Comparison of ENCODE assay signal across 29 mouse cellular contexts in the genomic region with DNA sequence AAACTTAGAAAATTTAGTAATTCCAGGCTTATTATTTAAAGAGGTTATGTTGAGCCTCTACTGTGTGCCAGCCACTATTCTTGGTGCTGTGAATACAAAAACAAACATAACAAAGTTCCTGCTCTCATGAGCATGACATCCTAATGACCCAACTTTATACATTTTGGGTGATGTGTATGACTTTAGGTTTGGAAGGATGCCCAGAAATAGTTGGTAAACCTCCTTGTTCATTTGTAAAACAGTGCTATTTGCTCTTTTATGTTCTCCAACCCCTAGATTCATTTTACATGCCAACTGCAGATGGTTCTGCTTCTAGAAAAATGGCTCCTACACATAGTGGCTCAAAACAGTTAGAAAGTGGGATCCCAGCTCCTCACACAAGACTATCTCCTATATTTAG.
DNase-seq lines count a peak whose midpoint lies in the region; ATAC-seq and TF ChIP-seq lines count a peak whose summit lies in the region.
"Had no signal": no experiment of that assay in that cellular context is flagged by ENCODE, and none has a peak within 500 bp of the region (broad histone marks: within the 10 kb centered on the region; RNA-seq: fewer than 3 reads in every experiment).

No protein-coding gene starts in this region.

- no peaks in the 10 kb centered on the region for H3K9me3 ChIP-seq in lung, embryonic 14.5 days (ENCODE audit: low read depth, low read length)
- H3K9me3 ChIP-seq: embryonic facial prominence, embryonic 12.5 days; embryonic facial prominence, embryonic 15.5 days; forebrain, embryonic 10.5 days; forebrain, embryonic 12.5 days; G1E had no signal

- no peaks in the 10 kb centered on the region for H3K36me3 ChIP-seq in lung, embryonic 14.5 days (ENCODE audit: insufficient read depth)
- H3K36me3 ChIP-seq: embryonic facial prominence, embryonic 12.5 days; embryonic facial prominence, embryonic 15.5 days; forebrain, embryonic 10.5 days; forebrain, embryonic 12.5 days; G1E had no signal

- no peak overlapping the region for H3K4me2 ChIP-seq in lung, embryonic 14.5 days
- H3K4me2 ChIP-seq: embryonic facial prominence, embryonic 12.5 days; embryonic facial prominence, embryonic 15.5 days; forebrain, embryonic 12.5 days had no signal

- no peaks in the 10 kb centered on the region for H3K4me1 ChIP-seq in lung, embryonic 14.5 days (ENCODE audit: insufficient read depth)
- H3K4me1 ChIP-seq: embryonic facial prominence, embryonic 12.5 days; embryonic facial prominence, embryonic 15.5 days; forebrain, embryonic 10.5 days; forebrain, embryonic 12.5 days had no signal

- no peak for TF ChIP-seq CTCF in lung, embryonic 14.5 days (IDR thresholded peaks at IDR 0.05; ENCODE audit: low read depth)

- no peak overlapping the region for H3K4me3 ChIP-seq in lung, embryonic 14.5 days (ENCODE audit: low read depth, low read length)
- H3K4me3 ChIP-seq: embryonic facial prominence, embryonic 12.5 days; embryonic facial prominence, embryonic 15.5 days; erythroblast, embryonic 14.5 days; forebrain, embryonic 10.5 days; forebrain, embryonic 12.5 days had no signal

- no peak overlapping the region for H3K9ac ChIP-seq in lung, embryonic 14.5 days
- H3K9ac ChIP-seq: embryonic facial prominence, embryonic 12.5 days; embryonic facial prominence, embryonic 15.5 days; forebrain, embryonic 12.5 days had no signal

- no peaks in the 10 kb centered on the region for H3K27me3 ChIP-seq in lung, embryonic 14.5 days (ENCODE audit: insufficient read depth, low read length)
- H3K27me3 ChIP-seq: CH12.LX; embryonic facial prominence, embryonic 12.5 days; forebrain, embryonic 12.5 days had no signal

- peak; percentile 47 for DNase-seq in lung, embryonic 14.5 days
- DNase-seq in lung, postnatal 4 days: no peak
- peak; percentile 31 for DNase-seq in Muller cell, postnatal 12 days (ENCODE audit: inconsistent ontology term)
- peak; percentile 41 for DNase-seq in adipocyte (ENCODE audit: low spot score)
- DNase-seq in urinary bladder, adult 2 months (ENCODE audit: low spot score): no peak
- DNase-seq: adrenal gland, adult 2 months; adrenal gland, postnatal 10 days; adrenal gland, postnatal 25 days; B cell, adult 2 months; cerebellum, adult 11 months; cerebellum, adult 18-20 months; cerebellum, adult 8-10 months; cerebellum, adult 9-11 months; cerebellum, postnatal 14 days; cerebellum, postnatal 36 days; embryo, embryonic 11 days had no signal

- H3K27ac ChIP-seq in lung, embryonic 14.5 days (ENCODE audit: low read depth): no peak overlapping the region
- H3K27ac ChIP-seq: embryonic facial prominence, embryonic 12.5 days; embryonic facial prominence, embryonic 15.5 days; forebrain, embryonic 10.5 days; forebrain, embryonic 12.5 days had no signal

- ATAC-seq in lung, embryonic 14.5 days (ENCODE audit: insufficient read depth): no peak
- ATAC-seq in monocyte, adult 5-6 weeks (replicated peaks; ENCODE audit: insufficient number of reproducible peaks, low FRiP score, low TSS enrichment, poor library complexity, severe bottlenecking): no peak
- ATAC-seq: activated CD4-positive, CD25-positive, alpha-beta regulatory T cell, adult 4 months; CD4-positive, CD25-positive, alpha-beta regulatory T cell, adult 4 months; forebrain, embryonic 14.5 days; forebrain, embryonic 16.5 days; Patski had no signal

Comparison
In these comparisons a context has a peak if more than half of its experiments do, and no peak if none do; other contexts are left out.
1. DNase-seq: peak in lung, embryonic 14.5 days (single experiment), Muller cell, postnatal 12 days (single experiment) and adipocyte (single experiment); none in lung, postnatal 4 days (0 of 2) and urinary bladder, adult 2 months (single experiment).